Comparison of ENCODE assay signal across 16 mouse cellular contexts in genomic region chr12:34486016-34486415, GRCm38 (mm10).
"Had no signal": no experiment of that assay in that cellular context is flagged by ENCODE, and none has a peak within 500 bp of the region (broad histone marks: within the 10 kb centered on the region; RNA-seq: fewer than 3 reads in every experiment).

No protein-coding gene starts in this region.

- DNase-seq: kidney, adult 11 months; kidney, adult 9 months; kidney, postnatal 36 days; layer of hippocampus, adult 9-11 months; layer of hippocampus, postnatal 36 days; liver; liver, embryonic 13.5 days; liver, postnatal 0 days; lung, postnatal 14 days; retina, postnatal 1 day; right cerebral cortex, postnatal 4 days; thymus, postnatal 36 days had no signal

- H3K36me3 ChIP-seq: limb, embryonic 12.5 days; liver, embryonic 13.5 days; lung, embryonic 15.5 days; midbrain, embryonic 13.5 days; neural tube, embryonic 15.5 days had no signal

- ATAC-seq: liver, postnatal 0 days; midbrain, embryonic 13.5 days had no signal

- H3K27me3 ChIP-seq: limb, embryonic 12.5 days; liver, embryonic 13.5 days; lung, embryonic 15.5 days; midbrain, embryonic 13.5 days; neural tube, embryonic 15.5 days had no signal
